Mouse (Mus musculus) liver, adult 2 months (tissue): ENCODE results near the gene Pnpla1.

ENCODE experiments used
- CTCF ChIP-seq: fragments of 200-500 bp; IDR thresholded peaks from 2 replicates; pipeline ENCODE4 v1.5.1; 2011; ENCODE audit warnings: low read depth, low read length, control low read depth
- POLR2A ChIP-seq: fragments of 200-500 bp; IDR thresholded peaks from 2 replicates; pipeline ENCODE4 v1.6.1; 2011; ENCODE audit warnings: low read length, control low read depth; ENCODE audit not compliant: insufficient read depth; ENCODE audit errors: extremely low read depth

- TF ChIP-seq POLR2A: no peak
- no peak for TF ChIP-seq CTCF
These were observed 3.8 kb upstream of the Pnpla1 start for GRCm38 (mm10) chr17:28854377-28854776.
